In genomic region chr4:142641069-142641468, GRCm38 (mm10) we compare ENCODE assay signal across 14 mouse cellular contexts.
DNase-seq lines count a peak whose midpoint lies in the region; ATAC-seq and TF ChIP-seq lines count a peak whose summit lies in the region.
"Had no signal": no experiment of that assay in that cellular context is flagged by ENCODE, and none has a peak within 500 bp of the region (broad histone marks: within the 10 kb centered on the region; RNA-seq: fewer than 3 reads in every experiment).

No protein-coding gene starts in this region.

- H3K9me3 ChIP-seq in heart, embryonic 11.5 days (replicated peaks; ENCODE audit: control insufficient read depth, low read length), result no peaks in the 10 kb centered on the region
- H3K9me3 ChIP-seq in liver, embryonic 12.5 days (replicated peaks), result 0 out of 2 replicates have a peak, but pooled peaks cover 5% of the 10 kb centered on the region
- no peaks in the 10 kb centered on the region for H3K9me3 ChIP-seq in liver, postnatal 0 days (ENCODE audit: low read length)
- H3K9me3 ChIP-seq in G1E (replicated peaks), result peaks cover 91% of the 10 kb centered on the region
- no peaks in the 10 kb centered on the region for H3K9me3 ChIP-seq in liver, embryonic 16.5 days (replicated peaks; ENCODE audit: control insufficient read depth, low read length)
- H3K9me3 ChIP-seq: embryonic facial prominence, embryonic 15.5 days had no signal

- no peaks in the 10 kb centered on the region for H3K27me3 ChIP-seq in heart, embryonic 11.5 days (ENCODE audit: control insufficient read depth, insufficient read depth, low read length)
- H3K27me3 ChIP-seq in liver, embryonic 12.5 days (replicated peaks), result no peaks in the 10 kb centered on the region
- H3K27me3 ChIP-seq in liver, postnatal 0 days (ENCODE audit: insufficient read depth, low read length), result no peaks in the 10 kb centered on the region
- no peaks in the 10 kb centered on the region for H3K27me3 ChIP-seq in G1E (ENCODE audit: insufficient read depth, low read length)
- H3K27me3 ChIP-seq in liver, embryonic 16.5 days (ENCODE audit: control insufficient read depth, insufficient read depth, low read depth, low read length), result no peaks in the 10 kb centered on the region
- H3K27me3 ChIP-seq: embryonic facial prominence, embryonic 15.5 days had no signal

- no peak overlapping the region for H3K9ac ChIP-seq in heart, embryonic 11.5 days (ENCODE audit: low read depth, low read length)
- H3K9ac ChIP-seq in liver, embryonic 12.5 days, result no peak overlapping the region
- no peak overlapping the region for H3K9ac ChIP-seq in liver, postnatal 0 days (replicated peaks)
- no peak overlapping the region for H3K9ac ChIP-seq in liver, embryonic 16.5 days (ENCODE audit: low read depth, low read length)
- H3K9ac ChIP-seq: embryonic facial prominence, embryonic 15.5 days had no signal

- no peak overlapping the region for H3K27ac ChIP-seq in heart, embryonic 11.5 days (ENCODE audit: low read depth, low read length)
- H3K27ac ChIP-seq in liver, embryonic 12.5 days, result no peak overlapping the region
- no peak overlapping the region for H3K27ac ChIP-seq in liver, postnatal 0 days (ENCODE audit: low read depth)
- no peak overlapping the region for H3K27ac ChIP-seq in liver, embryonic 16.5 days (ENCODE audit: low read length)
- H3K27ac ChIP-seq: embryonic facial prominence, embryonic 15.5 days; left cerebral cortex, adult 2 months had no signal

- DNase-seq in heart, postnatal 14 days, result no peak
- no peak for DNase-seq in liver, postnatal 0 days
- DNase-seq in G1E (ENCODE audit: low spot score), result no peak
- DNase-seq in right cerebral cortex, adult 2 months (ENCODE audit: low spot score in 2 of 2), result no peak
- no peak for DNase-seq in retina, embryonic 14.5 days (ENCODE audit: low spot score)
- DNase-seq: cerebellum, adult 8-10 months; kidney, postnatal 14 days; lung, postnatal 36 days; thymus, postnatal 14 days had no signal

- ATAC-seq in heart, embryonic 11.5 days (replicated peaks; ENCODE audit: insufficient number of reproducible peaks, low FRiP score, low TSS enrichment), result peak; percentile 25; the same call in 1 of the 2 replicates
- ATAC-seq in liver, embryonic 12.5 days, result peak; percentile 32; the same call in 1 of the 2 replicates
- ATAC-seq in liver, postnatal 0 days, result no peak
- no peak for ATAC-seq in G1E (ENCODE audit: extremely low read depth, insufficient number of reproducible peaks, low FRiP score, poor library complexity, severe bottlenecking)
- ATAC-seq in liver, embryonic 16.5 days (ENCODE audit: low read depth), result 0 out of 2 replicates have a peak, but pooled peaks have one; percentile 11

- intact Hi-C loops in heart, postnatal 14 days (cut with DNase I), result no loop called here

- WGBS in heart, embryonic 11.5 days (ENCODE audit: insufficient replicate concordance), result 76% methylated on average over 10 of the region's 10 CpGs
- WGBS in liver, embryonic 12.5 days (ENCODE audit: insufficient replicate concordance), result 60% methylated on average over 8 of the region's 10 CpGs
- WGBS in liver, postnatal 0 days (ENCODE audit: insufficient replicate concordance), result 70% methylated on average over 10 of the region's 10 CpGs
- 70% methylated on average over 10 of the region's 10 CpGs for WGBS in liver, embryonic 16.5 days (ENCODE audit: insufficient replicate concordance)

- TF ChIP-seq EP300 in liver, postnatal 0 days (IDR thresholded peaks at IDR 0.05; ENCODE audit: low read depth), result no peak

- no peak for TF ChIP-seq CTCF in liver, postnatal 0 days (IDR thresholded peaks at IDR 0.05; ENCODE audit: low read depth)
- no peak for TF ChIP-seq CTCF in G1E (IDR thresholded peaks at IDR 0.05; ENCODE audit: low read depth, low read length)

- H3K36me3 ChIP-seq in heart, embryonic 11.5 days (ENCODE audit: control insufficient read depth, insufficient read depth, low read length), result no peaks in the 10 kb centered on the region
- H3K36me3 ChIP-seq in liver, embryonic 12.5 days, result no peaks in the 10 kb centered on the region
- H3K36me3 ChIP-seq in liver, postnatal 0 days (replicated peaks; ENCODE audit: insufficient read depth, low read length), result no peaks in the 10 kb centered on the region
- no peaks in the 10 kb centered on the region for H3K36me3 ChIP-seq in G1E (replicated peaks)
- H3K36me3 ChIP-seq in liver, embryonic 16.5 days (ENCODE audit: control insufficient read depth, insufficient read depth), result no peaks in the 10 kb centered on the region
- H3K36me3 ChIP-seq: embryonic facial prominence, embryonic 15.5 days had no signal

- H3K4me3 ChIP-seq in heart, embryonic 11.5 days (ENCODE audit: low read depth, low read length), result no peak overlapping the region
- no peak overlapping the region for H3K4me3 ChIP-seq in liver, embryonic 12.5 days
- H3K4me3 ChIP-seq in liver, postnatal 0 days (ENCODE audit: low read depth, low read length), result no peak overlapping the region
- peak overlapping the region; percentile 38; the same call in 1 of the 2 replicates for H3K4me3 ChIP-seq in G1E (ENCODE audit: low read depth, low read length)
- H3K4me3 ChIP-seq in liver, embryonic 16.5 days (ENCODE audit: low read depth, low read length), result no peak overlapping the region
- H3K4me3 ChIP-seq: embryonic facial prominence, embryonic 15.5 days; left cerebral cortex, adult 2 months had no signal

- H3K4me1 ChIP-seq in heart, embryonic 11.5 days (ENCODE audit: control insufficient read depth, insufficient read depth, low read length), result no peaks in the 10 kb centered on the region
- H3K4me1 ChIP-seq in liver, embryonic 12.5 days, result no peaks in the 10 kb centered on the region
- H3K4me1 ChIP-seq in liver, postnatal 0 days (ENCODE audit: insufficient read depth), result no peaks in the 10 kb centered on the region
- no peaks in the 10 kb centered on the region for H3K4me1 ChIP-seq in G1E (ENCODE audit: insufficient read depth, low read depth, low read length)
- no peaks in the 10 kb centered on the region for H3K4me1 ChIP-seq in liver, embryonic 16.5 days (ENCODE audit: control insufficient read depth, low read depth, low read length)

- no peak overlapping the region for H3K4me2 ChIP-seq in heart, embryonic 11.5 days
- H3K4me2 ChIP-seq in liver, embryonic 12.5 days, result no peak overlapping the region
- H3K4me2 ChIP-seq in liver, postnatal 0 days (ENCODE audit: low read depth, low read length), result no peak overlapping the region
- H3K4me2 ChIP-seq in liver, embryonic 16.5 days (ENCODE audit: low read depth, low read length), result no peak overlapping the region
- H3K4me2 ChIP-seq: embryonic facial prominence, embryonic 15.5 days had no signal

Comparison
In these comparisons a context has a peak if more than half of its experiments do, and no peak if none do; other contexts are left out.
1. ATAC-seq: peak in heart, embryonic 11.5 days (single experiment), liver, embryonic 12.5 days (single experiment) and liver, embryonic 16.5 days (single experiment); none in liver, postnatal 0 days (single experiment) and G1E (single experiment).